Mouse (Mus musculus) limb, embryonic 14.5 days (tissue): ENCODE data around the gene Afg3l1. TPM values are rescaled to one million over a fixed set of nuclear protein-coding genes. Genes with fewer than 3 reads are reported as not detected.
A peak's percentile ranks its signal among the peaks of the same experiment; 100 is the strongest.

Experiments
- ATAC-seq: fragments of 200-750 bp; cut with Nextera tagmentation; 2 replicates; pipeline ENCODE4 v1.8.0; 2017; ENCODE audit warnings: low read depth, moderate number of reproducible peaks, moderate TSS enrichment; ENCODE audit not compliant: low FRiP score
- DNase-seq: peaks from one replicate; pipeline ENCODE4 v3.0.0-alpha.2; 2015; ENCODE audit warnings: low spot score
- H3K27ac ChIP-seq: fragments of 300-500 bp; sonication (generic); replicated peaks from 2 replicates; pipeline ENCODE4 v1.5.1; 2014; ENCODE audit warnings: low read depth, mild to moderate bottlenecking, low read length, moderate library complexity, mixed read lengths
- H3K27me3 ChIP-seq: fragments of 300-500 bp; sonication (generic); 2 replicates; pipeline ENCODE4 v1.6.1; 2014; ENCODE audit warnings: low read length, mixed read lengths; ENCODE audit not compliant: control insufficient read depth, insufficient read depth
- H3K36me3 ChIP-seq: fragments of 300-500 bp; sonication (generic); 2 replicates; pipeline ENCODE4 v1.6.1; 2014; ENCODE audit warnings: mild to moderate bottlenecking, low read length, moderate library complexity, mixed read lengths; ENCODE audit not compliant: control insufficient read depth, insufficient read depth
- H3K4me1 ChIP-seq: fragments of 300-500 bp; sonication (generic); 2 replicates; pipeline ENCODE4 v1.6.1; 2014; ENCODE audit warnings: antibody characterized with exemption, low read length, mixed read lengths; ENCODE audit not compliant: control insufficient read depth, insufficient read depth
- H3K4me2 ChIP-seq: fragments of 300-500 bp; sonication (generic); replicated peaks from 2 replicates; pipeline ENCODE4 v1.6.1; 2014; ENCODE audit warnings: low read depth, mild to moderate bottlenecking, low read length, moderate library complexity; ENCODE audit not compliant: severe bottlenecking
- H3K4me3 ChIP-seq: fragments of 300-500 bp; sonication (generic); replicated peaks from 2 replicates; pipeline ENCODE4 v1.5.1; 2014; ENCODE audit warnings: low read length
- H3K9ac ChIP-seq: fragments of 300-500 bp; sonication (generic); 2 replicates; pipeline ENCODE4 v1.6.1; 2014; ENCODE audit warnings: mild to moderate bottlenecking, low read depth, low read length, moderate library complexity; ENCODE audit not compliant: severe bottlenecking
- H3K9me3 ChIP-seq: fragments of 300-500 bp; sonication (generic); 2 replicates; pipeline ENCODE4 v1.6.1; 2016; ENCODE audit warnings: low read length; ENCODE audit not compliant: control insufficient read depth
- POLR2A ChIP-seq: fragments of 200-500 bp; IDR thresholded peaks from 2 replicates; pipeline ENCODE4 v1.8.0; 2012; ENCODE audit warnings: inconsistent platforms, mild to moderate bottlenecking, moderate library complexity, borderline replicate concordance; ENCODE audit not compliant: insufficient read depth, insufficient read length; ENCODE audit errors: extremely low read depth
- WGBS: fragments of 180-500 bp; shearing (Covaris S2); extraction: QIAGEN DNeasy Blood & Tissue Kit; methylation state at CpG from one replicate; pipeline ENCODE4 v1.1.7; 2014; 5-methylcytosine and 5-hydroxymethylcytosine counted together
- polyA plus RNA-seq, 2 experiments: library from polyadenylated mRNA; depleted of rRNA in 1 of 2; stranded (reverse) in 1 of 2; unstranded in 1 of 2; fragments of >200 nt; fragmentation: Nextera tagmentation in 1 of 2; extraction: Ambion mirVana in 1 of 2; gene quantifications; 2 replicates each; pipeline versions ENCODE4 v1.2.1 to v1.2.3; 2012 to 2014

Gene Afg3l1
- polyA plus RNA-seq, 2 experiments: 30.8 to 31.1 TPM

GRCm38 (mm10) chr8:123442871-123443575, 34.7 kb upstream of the Afg3l1 start:
- TF ChIP-seq POLR2A: no peak

GRCm38 (mm10) chr8:123443576-123443921, 34.2 kb upstream of the Afg3l1 start:
- no peaks in the 10 kb centered on the region for H3K27me3 ChIP-seq
- H3K4me1 ChIP-seq: peaks cover 8% of the 10 kb centered on the region; the same call in 1 of the 2 replicates
- 31% methylated on average over 4 of the region's 4 CpGs for WGBS
- TF ChIP-seq POLR2A: no peak
- DNase-seq: no peak
- peak overlapping the region; percentile 63 for H3K4me3 ChIP-seq
- no peak overlapping the region for H3K27ac ChIP-seq
- no peaks in the 10 kb centered on the region for H3K9me3 ChIP-seq
- 0 out of 2 replicates have a peak, but pooled peaks cover 5% of the 10 kb centered on the region for H3K36me3 ChIP-seq
- peak overlapping the region; percentile 86 for H3K9ac ChIP-seq
- ATAC-seq: no peak
- H3K4me2 ChIP-seq: peak overlapping the region; percentile 65

More at GRCm38 (mm10) chr8:123442871-123443575, 34.7 kb upstream of the Afg3l1 start:
- WGBS: 1% methylated on average over 39 of the region's 41 CpGs
- H3K4me2 ChIP-seq: peak overlapping the region; percentile 65
- no peaks in the 10 kb centered on the region for H3K27me3 ChIP-seq
- peak overlapping the region; percentile 86 for H3K9ac ChIP-seq
- ATAC-seq: peak; percentile 95
- H3K9me3 ChIP-seq: no peaks in the 10 kb centered on the region
- 0 out of 2 replicates have a peak, but pooled peaks cover 5% of the 10 kb centered on the region for H3K36me3 ChIP-seq
- peak; percentile 92 for DNase-seq
- H3K4me1 ChIP-seq: peaks cover 8% of the 10 kb centered on the region; the same call in 1 of the 2 replicates
- peak overlapping the region; percentile 65 for H3K27ac ChIP-seq
- H3K4me3 ChIP-seq: peak overlapping the region; percentile 63

- TF ChIP-seq POLR2A: no peak
- H3K36me3 ChIP-seq: peaks cover 8% of the 10 kb centered on the region; the same call in 1 of the 2 replicates
- peak overlapping the region; percentile 86; the same call in 1 of the 2 replicates for H3K9ac ChIP-seq
- H3K9me3 ChIP-seq: no peaks in the 10 kb centered on the region
- H3K4me2 ChIP-seq: peak overlapping the region; percentile 65; the same call in 1 of the 2 replicates
- ATAC-seq: no peak
- H3K27me3 ChIP-seq: no peaks in the 10 kb centered on the region
- no peak for DNase-seq
- 82% methylated on average over 6 of the region's 6 CpGs for WGBS
- no peak overlapping the region for H3K27ac ChIP-seq
- 0 out of 2 replicates have a peak overlapping the region, but pooled peaks have one; percentile 63 for H3K4me3 ChIP-seq
- H3K4me1 ChIP-seq: peaks cover 8% of the 10 kb centered on the region; the same call in 1 of the 2 replicates
Measured at GRCm38 (mm10) chr8:123444131-123444530, 33.6 kb upstream of the Afg3l1 start.

- TF ChIP-seq POLR2A: no peak
Measured at GRCm38 (mm10) chr8:123445981-123446380, 31.7 kb upstream of the Afg3l1 start.

GRCm38 (mm10) chr8:123446799-123447198, 30.9 kb upstream of the Afg3l1 start:
- no peak overlapping the region for H3K27ac ChIP-seq
- DNase-seq (no peak), ATAC-seq (no peak)
- no peak overlapping the region for H3K4me2 ChIP-seq
- no peak overlapping the region for H3K4me3 ChIP-seq
- 88% methylated on average over 6 of the region's 6 CpGs for WGBS
- no peak overlapping the region for H3K9ac ChIP-seq
- TF ChIP-seq POLR2A: no peak
- no peaks in the 10 kb centered on the region for H3K27me3 ChIP-seq
- H3K36me3 ChIP-seq: peaks cover 17% of the 10 kb centered on the region
- peaks cover 8% of the 10 kb centered on the region; the same call in 1 of the 2 replicates for H3K4me1 ChIP-seq
- H3K9me3 ChIP-seq: no peaks in the 10 kb centered on the region

More at GRCm38 (mm10) chr8:123445981-123446380, 31.7 kb upstream of the Afg3l1 start:
- H3K4me3 ChIP-seq: no peak overlapping the region
- WGBS: 88% methylated on average over 10 of the region's 10 CpGs
- no peaks in the 10 kb centered on the region for H3K9me3 ChIP-seq
- H3K27ac ChIP-seq: no peak overlapping the region
- H3K27me3 ChIP-seq: no peaks in the 10 kb centered on the region
- ATAC-seq (no peak), DNase-seq (no peak)
- peaks cover 15% of the 10 kb centered on the region; the same call in 1 of the 2 replicates for H3K36me3 ChIP-seq
- no peak overlapping the region for H3K9ac ChIP-seq
- no peak overlapping the region for H3K4me2 ChIP-seq
- H3K4me1 ChIP-seq: peaks cover 8% of the 10 kb centered on the region; the same call in 1 of the 2 replicates
